Mouse (Mus musculus) spleen, postnatal 36 days (tissue): ENCODE data around the gene Hoxc4.

ENCODE experiments used
- DNase-seq, 2 experiments: peaks; one replicate each; pipeline ENCODE4 v3.0.0; 2022; ENCODE audit warnings: low spot score in 2 of 2, mixed read lengths in 1 of 2

Gene Hoxc4

DNA sequence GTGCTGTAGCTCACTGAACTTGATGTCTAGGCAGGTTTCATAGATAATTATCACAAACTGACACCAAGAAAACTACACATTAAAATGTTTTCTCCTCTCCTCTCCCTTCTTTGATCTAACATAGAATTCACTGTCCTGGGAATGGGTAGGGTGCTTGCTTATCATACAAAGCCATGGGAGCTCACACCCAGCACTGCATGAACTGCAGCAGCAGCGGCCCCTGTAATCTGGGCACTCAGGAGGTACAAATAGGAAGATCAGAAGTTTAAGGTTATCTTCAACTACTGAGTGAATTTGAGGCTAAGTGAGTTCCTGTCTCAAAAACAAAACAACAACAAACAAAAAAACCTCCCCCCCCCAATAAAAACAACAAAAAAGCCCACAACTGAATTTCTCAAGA, 66.2 kb downstream of the Hoxc4 start:
- no peak for DNase-seq

DNA sequence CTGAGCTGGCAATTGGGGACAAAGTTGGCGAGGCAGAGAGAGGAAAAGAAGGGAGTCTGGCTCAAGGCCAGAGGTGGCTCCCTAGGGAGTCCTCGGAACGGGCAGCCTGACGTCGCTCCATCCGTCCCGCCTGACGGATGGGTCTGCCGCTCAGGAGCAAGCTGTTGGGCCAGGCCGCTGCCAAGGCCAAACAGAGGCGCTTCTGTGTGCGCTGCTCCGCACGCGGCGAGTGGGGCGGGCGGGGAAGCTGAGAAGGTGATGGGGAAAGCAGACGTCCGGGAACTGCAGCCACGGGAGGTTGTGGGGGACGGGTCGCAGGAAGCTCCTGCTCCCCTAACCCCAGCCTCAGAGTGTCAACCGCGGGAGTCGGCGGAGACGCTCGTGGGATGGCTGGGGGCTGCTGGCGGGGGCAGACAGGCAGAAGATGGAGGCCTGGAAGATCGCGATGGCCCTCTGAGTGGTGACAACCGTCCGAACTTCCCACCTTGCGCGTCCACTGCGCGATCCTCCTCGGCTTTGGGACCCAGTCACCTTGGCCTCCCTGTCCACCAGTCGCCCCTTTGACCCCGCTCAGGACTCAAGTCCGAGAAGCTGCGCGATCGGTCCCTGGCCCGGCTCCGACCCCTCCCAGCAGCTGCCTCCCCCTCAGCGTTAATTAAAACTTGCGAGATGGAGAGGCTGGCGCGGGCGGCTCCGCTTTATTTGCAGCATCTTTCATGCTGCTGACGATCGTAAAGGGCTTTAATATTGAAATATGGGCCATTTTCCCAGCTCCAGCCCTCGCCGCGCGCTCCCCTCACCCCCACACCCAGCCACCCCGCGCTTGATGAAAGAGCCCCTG, 67.3 kb downstream of the Hoxc4 start:
- no peak for DNase-seq
